ENCODE assay signal across 31 mouse cellular contexts in the genomic region with DNA sequence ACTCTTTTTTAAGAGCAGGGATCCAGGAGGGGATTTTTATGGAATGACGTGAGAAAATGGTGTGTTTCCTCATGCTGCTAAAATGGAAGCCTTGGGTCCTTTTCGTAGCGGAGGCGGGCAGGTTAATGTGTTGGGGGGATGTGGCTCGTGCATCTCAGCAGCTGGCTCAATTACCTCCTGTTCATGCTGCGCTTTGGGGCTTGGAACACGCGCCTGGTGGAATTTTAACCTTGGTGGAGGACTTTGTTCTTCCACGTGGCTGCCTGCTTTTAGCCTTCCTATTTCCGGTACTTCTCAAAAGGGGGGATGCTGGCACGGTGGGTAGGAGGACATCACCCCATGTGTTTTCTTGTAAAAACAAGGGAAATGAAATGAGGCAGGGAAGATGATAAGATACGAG. TPM values are rescaled to one million over a fixed set of nuclear protein-coding genes. Genes with fewer than 3 reads are reported as not detected.
DNase-seq lines count a peak whose midpoint lies in the region; ATAC-seq lines count a peak whose summit lies in the region.
"Had no signal": no experiment of that assay in that cellular context is flagged by ENCODE, and none has a peak within 500 bp of the region (broad histone marks: within the 10 kb centered on the region; RNA-seq: fewer than 3 reads in every experiment).

No protein-coding gene starts in this region.

- no peaks in the 10 kb centered on the region; the same call in 1 of the 2 replicates for H3K9me3 ChIP-seq in neural tube, embryonic 15.5 days (replicated peaks)
- peaks cover 4% of the 10 kb centered on the region; the same call in 1 of the 2 replicates for H3K9me3 ChIP-seq in midbrain, embryonic 10.5 days (replicated peaks)
- H3K9me3 ChIP-seq: embryonic facial prominence, embryonic 12.5 days; forebrain, embryonic 10.5 days; forebrain, embryonic 15.5 days; neural tube, embryonic 12.5 days; stomach, embryonic 15.5 days had no signal

- H3K36me3 ChIP-seq in neural tube, embryonic 15.5 days = no peaks in the 10 kb centered on the region
- H3K36me3 ChIP-seq in midbrain, embryonic 10.5 days = no peaks in the 10 kb centered on the region
- H3K36me3 ChIP-seq: embryonic facial prominence, embryonic 12.5 days; forebrain, embryonic 10.5 days; forebrain, embryonic 15.5 days; heart, embryonic 12.5 days; neural tube, embryonic 12.5 days; stomach, embryonic 15.5 days had no signal

- 45% methylated on average over 12 of the region's 12 CpGs for WGBS in neural tube, embryonic 15.5 days
- 84% methylated on average over 12 of the region's 12 CpGs for WGBS in midbrain, embryonic 10.5 days

- H3K9ac ChIP-seq in neural tube, embryonic 15.5 days (replicated peaks) = no peak overlapping the region
- H3K9ac ChIP-seq: embryonic facial prominence, embryonic 12.5 days; forebrain, embryonic 15.5 days; heart, embryonic 12.5 days; hindbrain, embryonic 14.5 days; liver, embryonic 14.5 days; neural tube, embryonic 12.5 days; stomach, embryonic 15.5 days had no signal

- ATAC-seq in neural tube, embryonic 15.5 days (ENCODE audit: low FRiP score) = no peak
- ATAC-seq: CD4-positive, CD25-positive, alpha-beta regulatory T cell, adult 4 months; forebrain, embryonic 15.5 days; intestine, postnatal 0 days; midbrain, embryonic 16.5 days had no signal

- no peak overlapping the region for H3K27ac ChIP-seq in neural tube, embryonic 15.5 days (replicated peaks)
- no peak overlapping the region for H3K27ac ChIP-seq in midbrain, embryonic 10.5 days (replicated peaks)
- H3K27ac ChIP-seq: embryonic facial prominence, embryonic 12.5 days; forebrain, embryonic 10.5 days; forebrain, embryonic 15.5 days; heart, adult 2 months; hindbrain, embryonic 14.5 days; layer of hippocampus, adult 2 months; liver, embryonic 14.5 days; neural tube, embryonic 12.5 days; stomach, embryonic 15.5 days had no signal

- H3K4me3 ChIP-seq in neural tube, embryonic 15.5 days (replicated peaks) = no peak overlapping the region
- no peak overlapping the region for H3K4me3 ChIP-seq in midbrain, embryonic 10.5 days
- H3K4me3 ChIP-seq: embryonic facial prominence, embryonic 12.5 days; forebrain, embryonic 10.5 days; forebrain, embryonic 15.5 days; heart, adult 2 months; heart, embryonic 12.5 days; layer of hippocampus, adult 2 months; neural tube, embryonic 12.5 days; stomach, embryonic 15.5 days had no signal

- no peaks in the 10 kb centered on the region for H3K27me3 ChIP-seq in neural tube, embryonic 15.5 days (replicated peaks)
- H3K27me3 ChIP-seq in midbrain, embryonic 10.5 days (ENCODE audit: low read depth, poor library complexity, severe bottlenecking) = no peaks in the 10 kb centered on the region
- H3K27me3 ChIP-seq: embryonic facial prominence, embryonic 12.5 days; forebrain, embryonic 15.5 days; heart, embryonic 12.5 days; neural tube, embryonic 12.5 days; stomach, embryonic 15.5 days had no signal

- H3K4me2 ChIP-seq in neural tube, embryonic 15.5 days = peak overlapping the region; percentile 2; the same call in 1 of the 2 replicates
- H3K4me2 ChIP-seq: embryonic facial prominence, embryonic 12.5 days; forebrain, embryonic 15.5 days; heart, embryonic 12.5 days; hindbrain, embryonic 14.5 days; midbrain, embryonic 11.5 days; neural tube, embryonic 12.5 days; stomach, embryonic 15.5 days had no signal

- DNase-seq in neural tube, embryonic 10.5 days (ENCODE audit: extremely low spot score, low spot score) = no peak
- peak; percentile 57 to 78 for DNase-seq in kidney, adult 8-10 months
- peak; percentile 27 for DNase-seq in kidney, postnatal 14 days
- DNase-seq in midbrain, embryonic 10.5 days (ENCODE audit: low spot score) = no peak
- no peak for DNase-seq in c-Kit-positive CD71-positive TER-119-positive erythroid progenitor cells, embryonic 14.5 days (ENCODE audit: low spot score)
- no peak for DNase-seq in right cerebral cortex, postnatal 4 days
- DNase-seq: adrenal gland, adult 2 months; adrenal gland, postnatal 36 days; cerebellum, adult 11 months; cerebellum, adult 9-11 months; embryo, embryonic 11 days; gastrocnemius, postnatal 36 days; heart, adult 2 months; left cerebral cortex, postnatal 4 days; liver; lung, adult 2 months; lung, postnatal 14 days had no signal

- H3K4me1 ChIP-seq in neural tube, embryonic 15.5 days = peaks cover 6% of the 10 kb centered on the region
- H3K4me1 ChIP-seq in midbrain, embryonic 10.5 days = peaks cover 6% of the 10 kb centered on the region; the same call in 1 of the 2 replicates
- H3K4me1 ChIP-seq: embryonic facial prominence, embryonic 12.5 days; forebrain, embryonic 15.5 days; heart, embryonic 12.5 days; neural tube, embryonic 12.5 days; stomach, embryonic 15.5 days had no signal

RNA-seq across cellular contexts. Expression of a gene that starts 47.9 kb away (rescaled TPM):
- 24.2 and 24.9 TPM in 2 replicates for polyA plus RNA-seq in neural tube, embryonic 15.5 days (2015; fragmentation: Nextera tagmentation; extraction: Ambion mirVana)
- 4.7 and 6.0 TPM in 2 replicates for polyA plus RNA-seq in midbrain, embryonic 10.5 days (2016; fragmentation: Nextera tagmentation; extraction: Ambion mirVana)

Comparison
In these comparisons a context has a peak if more than half of its experiments do, and no peak if none do; other contexts are left out.
1. DNase-seq: peak in kidney, adult 8-10 months (2 of 2) and kidney, postnatal 14 days (single experiment); none in neural tube, embryonic 10.5 days (single experiment), midbrain, embryonic 10.5 days (single experiment), c-Kit-positive CD71-positive TER-119-positive erythroid progenitor cells, embryonic 14.5 days (single experiment) and right cerebral cortex, postnatal 4 days (single experiment).